Mouse (Mus musculus): ENCODE measurements around the gene Nfe2l1. TPM values are rescaled to one million over a fixed set of nuclear protein-coding genes. Genes with fewer than 3 reads are reported as not detected.
A peak's percentile ranks its signal among the peaks of the same experiment; 100 is the strongest.

The Nfe2l1 gene
- total and polyA plus RNA-seq, 3 experiments, result 37.5 to 66.5 (median 47.0) TPM

- no peak; the same call in 1 of the 2 replicates for TF ChIP-seq POLR2AphosphoS2 (IDR thresholded peaks at IDR 0.05; ENCODE audit: low read length)
- TF ChIP-seq ELF1 (IDR thresholded peaks at IDR 0.05; ENCODE audit: low read depth, low read length), result no peak
- TF ChIP-seq ZMIZ1 (IDR thresholded peaks at IDR 0.05; ENCODE audit: low read depth, low read length), result peak; percentile 45; the same call in 1 of the 2 replicates
- TF ChIP-seq MYB (IDR thresholded peaks at IDR 0.05; ENCODE audit: low read depth, low read length), result no peak
- TF ChIP-seq MYC (IDR thresholded peaks at IDR 0.05; ENCODE audit: low read depth, low read length), result no peak
- TF ChIP-seq ETS1 (IDR thresholded peaks at IDR 0.05; ENCODE audit: low read depth, low read length), result peak; percentile 84; the same call in 1 of the 2 replicates
- no peak for TF ChIP-seq RCOR1 (IDR thresholded peaks at IDR 0.05; ENCODE audit: low read depth, low read length)
- TF ChIP-seq CTCF (IDR thresholded peaks at IDR 0.05 in 2 of 3, conservative IDR thresholded peaks at IDR 0.05 in 1 of 3; ENCODE audit: control insufficient read depth in 1 of 3, insufficient read depth in 1 of 3, low read depth in 2 of 3, low read length in 3 of 3, poor library complexity in 1 of 3, severe bottlenecking in 1 of 3), result no peak
- TF ChIP-seq TAL1 (IDR thresholded peaks at IDR 0.05; ENCODE audit: low read length), result no peak
- TF ChIP-seq POLR2A (IDR thresholded peaks at IDR 0.05; ENCODE audit: control insufficient read depth in 1 of 2, insufficient read depth in 1 of 2, low read depth in 1 of 2, low read length in 2 of 2, poor library complexity in 1 of 2), result no peak
- no peak for TF ChIP-seq USF2 (IDR thresholded peaks at IDR 0.05; ENCODE audit: borderline replicate concordance in 1 of 2, insufficient read depth in 1 of 2, low read depth in 1 of 2, low read length in 2 of 2)
- no peak for TF ChIP-seq MAFK (IDR thresholded peaks at IDR 0.05; ENCODE audit: borderline replicate concordance, low read depth, low read length)
- TF ChIP-seq NRF1 (IDR thresholded peaks at IDR 0.05; ENCODE audit: insufficient read depth, low read depth, low read length, poor library complexity, severe bottlenecking), result no peak
- no peak for TF ChIP-seq GATA1 (IDR thresholded peaks at IDR 0.05; ENCODE audit: low read depth, low read length)
- no peak for TF ChIP-seq MAX (IDR thresholded peaks at IDR 0.05; ENCODE audit: low read length)
Measured at GRCm38 (mm10) chr11:96822675-96823470, 6.9 kb downstream of the Nfe2l1 start (continued).

- DNase-seq (ENCODE audit: low read depth, low spot score), result no peak
- no peaks in the 10 kb centered on the region for H3K27me3 ChIP-seq (ENCODE audit: control insufficient read depth in 1 of 2, insufficient read depth in 2 of 2, low read length in 2 of 2)
- no peaks in the 10 kb centered on the region for H3K9me3 ChIP-seq (replicated peaks; ENCODE audit: insufficient read depth, low read length)
- peaks cover 41 to 42% of the 10 kb centered on the region in 2 experiments for H3K36me3 ChIP-seq (ENCODE audit: control insufficient read depth in 1 of 2, insufficient read depth in 2 of 2, low read length in 2 of 2)
- H3K4me3 ChIP-seq (ENCODE audit: control insufficient read depth in 1 of 2, insufficient read depth in 1 of 2, low read depth in 2 of 2, low read length in 2 of 2), result no peak overlapping the region
- TF ChIP-seq ZKSCAN1 (IDR thresholded peaks at IDR 0.05; ENCODE audit: low read depth, low read length) (no peak), CTCF (IDR thresholded peaks at IDR 0.05 in 2 of 3, conservative IDR thresholded peaks at IDR 0.05 in 1 of 3; ENCODE audit: control insufficient read depth in 1 of 3, insufficient read depth in 1 of 3, low read depth in 2 of 3, low read length in 3 of 3, poor library complexity in 1 of 3, severe bottlenecking in 1 of 3) (no peak)
- peaks cover 23 to 44% of the 10 kb centered on the region in 2 experiments; a peak in 3 of 4 replicates for H3K4me1 ChIP-seq (ENCODE audit: control insufficient read depth in 1 of 2, insufficient read depth in 2 of 2, low read length in 2 of 2)
- H3K79me2 ChIP-seq (ENCODE audit: control insufficient read depth, insufficient read depth, low read length, poor library complexity), result peaks cover 45% of the 10 kb centered on the region
- peak overlapping the region; percentile 70; the same call in 1 of the 2 replicates for H3K27ac ChIP-seq (ENCODE audit: control insufficient read depth, low read depth, low read length)
- H3K9ac ChIP-seq (ENCODE audit: control insufficient read depth, low read depth, low read length, poor library complexity, severe bottlenecking), result no peak overlapping the region; the same call in 1 of the 2 replicates
Measured at GRCm38 (mm10) chr11:96821956-96822355, 7.8 kb downstream of the Nfe2l1 start.

Measured in MEL (cell line).